Mouse (Mus musculus) hindbrain, postnatal 0 days (tissue): ENCODE data around the gene Mkrn1. TPM values are rescaled to one million over a fixed set of nuclear protein-coding genes. Genes with fewer than 3 reads are reported as not detected.

ENCODE experiments used
- ATAC-seq: fragments of 200-750 bp; cut with Nextera tagmentation; 2 replicates; pipeline ENCODE4 v1.8.0; 2017; ENCODE audit warnings: mild to moderate bottlenecking, moderate TSS enrichment, moderate library complexity
- DNase-seq: peaks from one replicate; pipeline ENCODE4 v3.0.0-alpha.2; 2015; ENCODE audit warnings: low spot score
- H3K27ac ChIP-seq: fragments of 300-500 bp; sonication (generic); 2 replicates; pipeline ENCODE4 v1.5.1; 2014; ENCODE audit warnings: mild to moderate bottlenecking
- H3K27me3 ChIP-seq: fragments of 300-500 bp; sonication (generic); 2 replicates; pipeline ENCODE4 v1.6.1; 2014; ENCODE audit warnings: low read length, mixed read lengths; ENCODE audit not compliant: insufficient read depth
- H3K36me3 ChIP-seq: fragments of 300-500 bp; sonication (generic); 2 replicates; pipeline ENCODE4 v1.6.1; 2014; ENCODE audit warnings: low read length, mixed read lengths; ENCODE audit not compliant: insufficient read depth
- H3K4me1 ChIP-seq: fragments of 300-500 bp; sonication (generic); 2 replicates; pipeline ENCODE4 v1.6.1; 2014; ENCODE audit warnings: antibody characterized with exemption, low read length, mixed read lengths; ENCODE audit not compliant: insufficient read depth
- H3K4me2 ChIP-seq: fragments of 300-500 bp; sonication (generic); 2 replicates; pipeline ENCODE4 v1.6.1; 2014; ENCODE audit warnings: low read depth, mild to moderate bottlenecking, low read length, moderate library complexity, mixed read lengths
- H3K4me3 ChIP-seq: fragments of 300-500 bp; sonication (generic); 2 replicates; pipeline ENCODE4 v1.5.1; 2014; ENCODE audit warnings: low read length
- H3K9ac ChIP-seq: fragments of 300-500 bp; sonication (generic); replicated peaks from 2 replicates; pipeline ENCODE4 v1.6.1; 2014; ENCODE audit warnings: mild to moderate bottlenecking, low read length, moderate library complexity, mixed read lengths
- H3K9me3 ChIP-seq: fragments of 300-500 bp; sonication (generic); 2 replicates; pipeline ENCODE4 v1.6.1; 2016; ENCODE audit warnings: low read length, mixed read lengths
- CTCF ChIP-seq: IDR thresholded peaks from 2 replicates; pipeline ENCODE4 v1.5.1; 2016; ENCODE audit warnings: antibody characterized with exemption, control low read depth, low read depth
- WGBS: fragments of 180-500 bp; shearing (Covaris S2); extraction: QIAGEN DNeasy Blood & Tissue Kit; methylation state at CpG from one replicate; pipeline ENCODE4 v1.1.7; 2014; 5-methylcytosine and 5-hydroxymethylcytosine counted together
- polyA plus RNA-seq: library from polyadenylated mRNA; unstranded; fragments of >200 nt; fragmentation: Nextera tagmentation; extraction: Ambion mirVana; gene quantifications from 2 replicates; pipeline ENCODE4 v1.2.1, GENCODE M21; 2015
- total RNA-seq: library from RNA; depleted of rRNA; stranded (reverse); fragments of >200 nt; gene quantifications from 2 replicates; pipeline ENCODE4 v1.2.3, GENCODE M21; 2014

The Mkrn1 gene
- total and polyA plus RNA-seq, 2 experiments from 2014 or later = 212 to 219 TPM

DNA sequence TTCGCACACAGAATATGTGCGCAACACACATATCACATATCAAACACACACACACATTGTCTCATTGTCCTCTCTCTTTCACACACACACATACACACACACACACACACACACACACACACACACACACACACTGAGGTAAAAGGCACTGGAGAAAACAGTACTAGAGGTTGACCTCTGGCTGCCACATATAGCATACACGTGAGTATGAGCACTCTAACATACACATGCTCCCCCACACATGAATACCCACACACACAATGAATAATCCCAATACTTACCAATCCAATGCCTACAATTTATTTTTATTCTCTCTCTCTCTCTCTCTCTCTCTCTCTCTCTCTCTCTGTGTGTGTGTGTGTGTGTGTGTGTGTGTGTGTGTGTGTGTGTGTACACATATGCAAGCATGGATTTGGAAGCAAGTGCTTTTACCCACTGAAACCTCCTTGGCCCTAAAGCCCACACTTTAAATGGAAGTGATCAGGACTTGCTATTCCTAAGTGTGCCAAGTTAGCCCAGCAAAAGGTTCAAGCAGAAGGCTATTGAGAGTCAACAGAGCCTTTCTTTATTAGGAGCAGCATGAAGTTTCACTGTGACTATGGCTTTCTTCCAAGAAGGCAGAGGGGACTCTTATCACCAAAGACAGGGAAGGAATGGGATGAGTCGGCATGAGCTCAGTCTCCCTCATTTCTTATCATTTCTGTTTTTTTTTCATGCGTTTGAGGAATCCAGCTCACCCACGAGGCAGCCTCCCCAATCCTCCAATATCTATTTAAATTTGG lies 8.9 kb upstream of the Mkrn1 start:
- WGBS = 77% methylated on average over 6 of the region's 6 CpGs
- no peaks in the 10 kb centered on the region for H3K27me3 ChIP-seq
- ATAC-seq (no peak), DNase-seq (peak; percentile 12)
- H3K9me3 ChIP-seq = no peaks in the 10 kb centered on the region
- no peak overlapping the region for H3K4me2 ChIP-seq
- H3K9ac ChIP-seq = no peak overlapping the region
- H3K4me3 ChIP-seq = no peak overlapping the region
- no peaks in the 10 kb centered on the region for H3K36me3 ChIP-seq
- H3K4me1 ChIP-seq = no peaks in the 10 kb centered on the region
- H3K27ac ChIP-seq = no peak overlapping the region
- no peak for TF ChIP-seq CTCF

DNA sequence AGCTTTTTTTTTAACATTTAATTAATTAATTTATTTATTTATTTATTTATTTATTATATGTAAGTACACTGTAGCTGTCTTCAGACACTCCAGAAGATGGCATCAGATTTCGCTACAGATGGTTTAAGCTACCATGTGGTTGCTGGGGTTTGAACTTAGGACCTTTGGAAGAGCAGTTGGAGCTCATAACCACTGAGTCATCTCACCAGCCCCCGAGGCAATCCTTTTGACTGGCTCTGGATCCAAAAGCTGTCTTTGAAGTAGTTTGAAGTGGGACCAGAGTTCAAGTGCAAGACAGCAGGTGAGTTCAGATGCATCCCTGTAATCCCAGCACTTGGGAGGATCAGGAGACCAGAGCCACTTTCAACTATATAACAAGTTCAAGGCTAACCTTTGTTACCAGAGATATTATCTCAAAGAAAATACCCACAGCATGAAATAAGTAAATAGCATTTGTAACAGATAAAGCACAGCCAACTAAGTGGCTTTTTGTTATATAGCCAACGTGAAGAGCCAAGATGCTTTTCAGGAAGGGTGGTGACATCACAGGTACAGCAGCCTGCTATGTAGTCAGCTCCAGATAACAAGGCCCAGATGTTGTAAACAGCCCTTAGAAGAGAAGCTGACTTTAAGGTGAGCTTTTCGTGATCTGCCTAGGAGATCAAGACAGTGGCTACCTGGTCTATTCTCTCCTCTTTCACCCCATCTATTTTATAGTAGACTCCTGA lies 7.2 kb upstream of the Mkrn1 start:
- Histone ChIP-seq H3K36me3 (no peaks in the 10 kb centered on the region), H3K9ac (no peak overlapping the region), H3K27me3 (no peaks in the 10 kb centered on the region), H3K4me1 (no peaks in the 10 kb centered on the region), H3K9me3 (no peaks in the 10 kb centered on the region), H3K27ac (no peak overlapping the region), H3K4me3 (no peak overlapping the region), H3K4me2 (no peak overlapping the region)
- no peak for TF ChIP-seq CTCF
- DNase-seq (no peak), ATAC-seq (no peak)
- WGBS = 82% methylated on average over 4 of the region's 4 CpGs

DNA sequence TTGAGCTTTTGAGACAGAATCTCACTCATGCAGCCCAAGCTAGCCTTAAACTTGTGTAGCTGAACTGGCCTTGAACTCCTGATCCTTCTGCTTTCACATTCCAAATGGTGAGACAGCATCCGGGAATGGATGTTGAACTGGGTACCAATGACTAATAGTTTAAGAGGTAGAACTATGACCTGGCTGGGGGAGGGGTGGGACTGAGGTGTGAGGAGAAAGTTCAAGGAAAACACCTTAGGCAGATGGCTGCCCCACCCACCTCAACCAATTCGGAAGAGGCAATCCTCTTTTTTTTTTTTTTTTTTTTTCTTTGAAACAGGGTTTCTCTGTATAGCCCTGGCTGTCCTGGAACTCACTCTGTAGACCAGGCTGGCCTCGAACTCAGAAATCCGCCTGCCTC lies 6.5 kb upstream of the Mkrn1 start:
- H3K27me3 ChIP-seq = no peaks in the 10 kb centered on the region
- no peak overlapping the region for H3K27ac ChIP-seq
- H3K4me1 ChIP-seq = no peaks in the 10 kb centered on the region
- no peak overlapping the region for H3K4me3 ChIP-seq
- no peak overlapping the region for H3K4me2 ChIP-seq
- no peaks in the 10 kb centered on the region for H3K36me3 ChIP-seq
- H3K9ac ChIP-seq = no peak overlapping the region
- 95% methylated on average over 4 of the region's 4 CpGs for WGBS
- ATAC-seq (no peak), DNase-seq (no peak)
- no peaks in the 10 kb centered on the region for H3K9me3 ChIP-seq
- TF ChIP-seq CTCF = no peak

DNA sequence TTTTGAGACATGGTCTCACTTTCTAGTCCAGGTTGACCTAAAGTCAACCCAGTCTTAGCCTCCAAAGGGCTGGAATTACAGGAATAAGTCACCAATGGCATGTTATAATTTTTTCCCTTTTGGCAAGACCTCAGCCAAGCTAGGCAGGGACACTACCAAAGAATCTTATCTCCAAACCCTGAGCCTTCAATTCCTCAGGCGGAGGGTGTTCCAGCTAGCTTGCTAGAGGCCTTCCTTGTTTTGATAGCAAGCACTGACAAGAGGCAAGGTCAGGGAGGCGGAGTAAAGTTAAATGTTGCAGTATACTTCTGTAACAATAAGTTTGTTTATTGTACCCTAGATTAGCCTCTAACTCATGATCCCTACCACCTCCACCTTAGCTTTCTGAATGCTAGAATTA lies 4.9 kb upstream of the Mkrn1 start:
- 93% methylated on average over 2 of the region's 2 CpGs for whole genome bisulfite sequencing
- no peak for TF ChIP-seq CTCF
- no peak for ATAC-seq
- Histone ChIP-seq H3K27me3 (no peaks in the 10 kb centered on the region), H3K9ac (no peak overlapping the region), H3K4me2 (no peak overlapping the region), H3K4me1 (no peaks in the 10 kb centered on the region), H3K36me3 (no peaks in the 10 kb centered on the region), H3K9me3 (no peaks in the 10 kb centered on the region), H3K27ac (no peak overlapping the region), H3K4me3 (no peak overlapping the region)
- no peak for DNase-seq

DNA sequence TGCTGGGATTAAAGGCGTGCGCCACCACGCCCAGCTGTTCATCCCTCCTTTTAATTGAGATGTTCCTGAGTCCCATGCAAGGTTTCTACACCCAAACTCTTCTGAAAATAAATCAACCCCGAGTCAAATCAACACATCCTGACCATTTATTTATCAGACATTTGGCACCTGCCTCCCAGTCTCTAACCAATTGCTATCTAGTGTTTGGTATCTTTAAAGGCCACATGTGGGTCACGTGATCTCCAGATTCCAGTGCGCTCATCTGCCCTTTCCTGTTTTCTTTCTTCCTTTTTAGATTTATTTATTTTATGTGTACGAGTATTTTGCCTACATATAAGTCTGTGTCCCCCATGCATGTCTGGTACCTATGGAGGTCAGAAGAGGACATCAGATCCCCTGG lies 3.4 kb upstream of the Mkrn1 start:
- DNase-seq = no peak
- H3K27ac ChIP-seq = no peak overlapping the region
- no peak overlapping the region for H3K4me2 ChIP-seq
- no peak for ATAC-seq
- no peaks in the 10 kb centered on the region for H3K36me3 ChIP-seq
- WGBS = 95% methylated on average over 7 of the region's 7 CpGs
- H3K4me1 ChIP-seq = no peaks in the 10 kb centered on the region; the same call in 1 of the 2 replicates
- H3K9me3 ChIP-seq = no peaks in the 10 kb centered on the region
- no peaks in the 10 kb centered on the region for H3K27me3 ChIP-seq
- no peak for TF ChIP-seq CTCF
- no peak overlapping the region for H3K9ac ChIP-seq
- H3K4me3 ChIP-seq = no peak overlapping the region

DNA sequence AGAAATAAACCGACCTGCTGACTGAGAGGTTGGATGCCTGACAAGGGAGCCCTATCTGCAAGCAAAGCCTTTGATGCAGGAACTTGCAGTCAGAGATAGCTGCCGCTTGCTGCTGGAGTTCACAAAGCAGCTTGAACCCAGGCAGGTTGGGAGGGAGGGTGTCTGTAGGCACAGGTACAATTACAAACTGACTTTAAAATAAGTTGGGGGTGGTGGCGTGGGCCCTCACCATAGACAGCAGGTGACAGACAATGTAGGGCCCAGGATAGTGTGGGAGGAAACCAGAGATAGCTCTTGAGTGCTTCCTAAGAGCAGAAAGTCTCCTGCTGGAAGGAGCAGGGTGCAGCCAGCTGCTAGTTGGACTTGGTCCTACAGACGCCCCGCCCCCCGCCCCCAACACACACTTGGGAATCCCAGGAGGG lies 2.9 kb upstream of the Mkrn1 start:
- no peak for ATAC-seq
- no peaks in the 10 kb centered on the region for H3K27me3 ChIP-seq
- H3K27ac ChIP-seq = no peak overlapping the region
- no peaks in the 10 kb centered on the region; the same call in 1 of the 2 replicates for H3K4me1 ChIP-seq
- no peak for DNase-seq
- no peak overlapping the region for H3K4me3 ChIP-seq
- no peak overlapping the region for H3K4me2 ChIP-seq
- H3K9me3 ChIP-seq = no peaks in the 10 kb centered on the region
- H3K9ac ChIP-seq = no peak overlapping the region
- no peaks in the 10 kb centered on the region for H3K36me3 ChIP-seq
- WGBS = 62% methylated on average over 6 of the region's 6 CpGs
- no peak for TF ChIP-seq CTCF

DNA sequence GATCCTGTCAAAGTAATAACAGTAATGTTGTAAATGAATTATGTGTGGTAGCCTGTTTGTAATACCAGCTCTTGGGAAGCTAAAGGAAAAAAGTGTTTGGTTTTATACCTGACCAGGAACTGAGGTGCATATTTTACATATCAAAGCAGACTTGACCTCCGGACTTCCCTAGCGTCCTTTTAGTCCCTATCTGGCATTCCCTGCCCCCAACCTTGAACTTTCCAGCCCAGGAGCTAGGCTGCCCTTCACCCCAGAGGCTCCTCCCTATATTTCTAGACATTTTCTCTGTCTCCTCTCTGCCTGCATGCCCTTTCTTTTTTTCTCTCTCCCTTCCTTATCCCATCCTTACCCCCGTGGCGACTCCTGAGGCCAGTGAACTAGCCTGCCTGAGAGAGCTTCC lies 605 bp upstream of the Mkrn1 start:
- Histone ChIP-seq H3K4me1 (no peaks in the 10 kb centered on the region; the same call in 1 of the 2 replicates), H3K36me3 (no peaks in the 10 kb centered on the region), H3K4me2 (peak overlapping the region; percentile 67), H3K9ac (no peak overlapping the region), H3K9me3 (no peaks in the 10 kb centered on the region), H3K27me3 (no peaks in the 10 kb centered on the region), H3K27ac (peak overlapping the region; percentile 96; the same call in 1 of the 2 replicates), H3K4me3 (peak overlapping the region; percentile 97)
- ATAC-seq = no peak
- no peak for DNase-seq
- WGBS = 41% methylated on average over 4 of the region's 4 CpGs
- TF ChIP-seq CTCF = no peak
